Mouse (Mus musculus) lung, adult 2 months (tissue): ENCODE measurements around the gene Rfpl4.

Source experiments
- CTCF ChIP-seq: fragments of 200-500 bp; IDR thresholded peaks from 2 replicates; pipeline ENCODE4 v1.5.1; 2011; ENCODE audit warnings: mild to moderate bottlenecking, low read length, control low read depth; ENCODE audit not compliant: insufficient read depth
- POLR2A ChIP-seq: fragments of 200-500 bp; IDR thresholded peaks from 2 replicates; pipeline ENCODE4 v1.6.1; 2011; ENCODE audit warnings: low read depth, mild to moderate bottlenecking, control low read depth, low read length, borderline replicate concordance; ENCODE audit errors: extremely low read depth

DNA sequence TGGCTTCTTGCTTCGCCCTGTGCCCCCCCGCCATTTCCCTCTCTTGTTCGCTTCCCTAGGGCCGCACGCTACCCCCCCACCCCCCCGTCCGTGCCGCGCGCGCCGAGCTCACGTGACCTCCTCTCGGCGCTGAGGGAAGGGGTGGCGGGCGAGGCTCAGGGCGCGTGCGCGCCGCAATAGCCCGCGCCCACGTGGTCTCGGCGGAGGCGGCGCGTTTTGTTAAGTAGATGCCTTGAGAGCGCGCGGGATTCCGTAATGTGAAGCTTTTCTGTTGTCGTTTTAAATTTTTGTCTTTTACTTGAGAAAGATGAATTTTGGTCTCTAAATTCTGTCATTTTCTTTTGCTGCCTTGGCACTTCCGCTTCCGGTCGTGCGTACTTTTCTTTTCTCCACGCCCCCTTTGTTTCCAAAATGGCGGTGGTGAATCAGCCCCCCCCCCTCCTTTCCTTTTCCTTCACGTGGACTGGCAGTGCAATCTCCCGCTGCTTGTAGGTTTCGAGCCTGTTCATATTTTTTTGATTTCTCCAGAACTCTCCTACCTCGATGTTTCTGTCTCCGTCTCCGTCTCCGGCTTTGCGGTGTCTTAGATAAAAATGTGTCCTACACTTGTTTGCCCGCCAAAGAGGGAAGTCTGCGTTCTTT is 54.3 kb downstream of the Rfpl4 start:
- TF ChIP-seq POLR2A (no peak), CTCF (no peak)
